Mouse (Mus musculus) bone marrow, adult 2 months (tissue): Measurements from ENCODE around the gene 1700012B07Rik.

Experiments
- CTCF ChIP-seq: fragments of 200-500 bp; IDR thresholded peaks from 2 replicates; pipeline ENCODE4 v1.5.1; 2011; ENCODE audit warnings: low read length, control low read depth; ENCODE audit not compliant: control insufficient read depth, insufficient read depth
- POLR2A ChIP-seq: fragments of 200-500 bp; IDR thresholded peaks from 2 replicates; pipeline ENCODE4 v1.6.1; 2011; ENCODE audit warnings: low read depth, mild to moderate bottlenecking, control low read depth, low read length, borderline replicate concordance; ENCODE audit not compliant: control insufficient read depth

- no peak for TF ChIP-seq CTCF
- no peak for TF ChIP-seq POLR2A
Observed at GRCm38 (mm10) chr11:109751636-109752603, 75.9 kb downstream of the 1700012B07Rik start.
